Mouse (Mus musculus) forebrain, embryonic 16.5 days (tissue): ENCODE measurements at regions not wholly inside any gene's neighbourhood (a gene's known extent, or its start where the extent isn't known, plus 50 kb on each side); places are given as distances from the start of the nearest gene placed in this dataset.

ENCODE experiments used
- ATAC-seq: fragments of 200-750 bp; cut with Nextera tagmentation; 2 replicates; pipeline ENCODE4 v1.8.0; 2017; ENCODE audit warnings: mild to moderate bottlenecking, moderate library complexity
- H3K27ac ChIP-seq: fragments of 300-500 bp; sonication (generic); 2 replicates; pipeline ENCODE4 v1.5.1; 2014; ENCODE audit warnings: low read length, control low read depth
- H3K27me3 ChIP-seq: fragments of 300-500 bp; sonication (generic); replicated peaks from 2 replicates; pipeline ENCODE4 v1.6.1; 2014; ENCODE audit warnings: low read length; ENCODE audit not compliant: control insufficient read depth, insufficient read depth
- H3K36me3 ChIP-seq: fragments of 300-500 bp; sonication (generic); 2 replicates; pipeline ENCODE4 v1.6.1; 2014; ENCODE audit not compliant: control insufficient read depth, insufficient read depth
- H3K4me1 ChIP-seq: fragments of 300-500 bp; sonication (generic); replicated peaks from 2 replicates; pipeline ENCODE4 v1.6.1; 2014; ENCODE audit warnings: low read length; ENCODE audit not compliant: control insufficient read depth, insufficient read depth
- H3K4me2 ChIP-seq: fragments of 300-500 bp; sonication (generic); 2 replicates; pipeline ENCODE4 v1.6.1; 2014; ENCODE audit warnings: mild to moderate bottlenecking, low read length, control low read depth
- H3K4me3 ChIP-seq: fragments of 300-500 bp; sonication (generic); replicated peaks from 2 replicates; pipeline ENCODE4 v1.5.1; 2014; ENCODE audit warnings: mild to moderate bottlenecking, low read length, control low read depth
- H3K9ac ChIP-seq: fragments of 300-500 bp; sonication (generic); replicated peaks from 2 replicates; pipeline ENCODE4 v1.6.1; 2014; ENCODE audit warnings: low read depth, low read length, control low read depth
- H3K9me3 ChIP-seq: fragments of 300-500 bp; sonication (generic); 2 replicates; pipeline ENCODE4 v1.6.1; 2016; ENCODE audit warnings: low read length; ENCODE audit not compliant: control insufficient read depth
- WGBS: fragments of 180-500 bp; shearing (Covaris S2); extraction: QIAGEN DNeasy Blood & Tissue Kit; methylation state at CpG from one replicate; pipeline ENCODE4 v1.1.7; 2014; 5-methylcytosine and 5-hydroxymethylcytosine counted together

GRCm38 (mm10) chr8:92427801-92428200, 70.4 kb downstream of the Irx5 start:
- 37% methylated on average over 9 of the region's 9 CpGs for WGBS
- ATAC-seq = no peak
- no peaks in the 10 kb centered on the region for H3K9me3 ChIP-seq
- no peak overlapping the region for H3K4me2 ChIP-seq
- no peak overlapping the region for H3K9ac ChIP-seq
- no peaks in the 10 kb centered on the region for H3K4me1 ChIP-seq
- H3K36me3 ChIP-seq = no peaks in the 10 kb centered on the region
- no peak overlapping the region for H3K4me3 ChIP-seq
- H3K27me3 ChIP-seq = no peaks in the 10 kb centered on the region
- H3K27ac ChIP-seq = no peak overlapping the region

DNA sequence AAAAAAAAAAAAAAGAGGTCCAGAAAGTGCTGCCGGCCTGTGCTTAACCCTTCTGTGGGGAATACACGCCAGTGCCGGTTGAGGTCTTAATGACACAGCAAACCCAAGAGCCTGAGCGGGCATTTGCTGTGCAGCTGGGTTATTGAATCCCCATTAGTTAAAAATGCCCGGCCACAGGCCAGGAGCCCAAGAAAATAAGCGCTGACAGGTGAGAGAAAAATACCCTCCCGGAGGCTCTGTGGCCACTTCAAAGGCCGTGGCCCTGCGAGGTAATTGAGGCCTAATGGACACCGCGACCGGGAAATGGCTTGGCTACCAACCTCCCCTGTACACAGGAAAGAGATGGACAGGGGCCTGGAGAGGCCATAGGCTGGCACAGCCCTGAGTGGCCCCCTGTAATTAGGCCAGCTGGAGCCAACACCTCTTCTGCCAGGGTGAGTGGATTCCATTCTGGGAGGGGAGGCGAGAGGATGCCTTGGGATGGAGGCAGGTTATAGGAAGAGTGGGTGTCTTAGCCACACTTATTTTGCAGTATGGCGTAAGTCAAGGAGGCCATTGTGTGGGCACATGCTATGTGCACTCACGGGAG, 79.7 kb downstream of the Irx5 start:
- no peak for ATAC-seq

DNA sequence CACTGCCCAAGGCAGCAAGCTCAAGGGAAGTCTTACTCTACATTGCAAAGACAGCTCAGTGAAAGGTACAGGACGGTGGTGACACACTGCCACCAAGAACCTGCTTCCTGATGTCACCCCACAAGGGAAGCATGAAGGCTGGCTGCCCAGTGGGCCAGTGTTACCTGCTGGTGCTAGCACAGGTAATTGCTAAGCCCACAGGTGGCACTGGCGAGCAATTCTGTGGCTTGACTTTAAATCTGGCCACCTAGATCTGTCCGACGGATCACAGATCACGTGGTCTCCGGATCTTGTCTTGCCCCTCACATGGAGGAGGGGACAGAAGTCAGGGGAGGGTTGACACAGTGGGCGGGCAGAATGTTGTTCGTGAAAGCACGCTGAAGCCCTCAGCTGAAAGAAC, 80.9 kb downstream of the Irx5 start:
- ATAC-seq = no peak
- H3K36me3 ChIP-seq = no peaks in the 10 kb centered on the region
- no peak overlapping the region for H3K27ac ChIP-seq
- H3K9me3 ChIP-seq = no peaks in the 10 kb centered on the region
- H3K4me2 ChIP-seq = no peak overlapping the region
- H3K4me3 ChIP-seq = no peak overlapping the region
- H3K4me1 ChIP-seq = no peaks in the 10 kb centered on the region; the same call in 1 of the 2 replicates
- 40% methylated on average over 9 of the region's 9 CpGs for WGBS
- H3K27me3 ChIP-seq = no peaks in the 10 kb centered on the region
- no peak overlapping the region for H3K9ac ChIP-seq

More for the DNA sequence above, 79.7 kb downstream of the Irx5 start:
- Histone ChIP-seq H3K9me3 (no peaks in the 10 kb centered on the region), H3K4me2 (no peak overlapping the region), H3K4me3 (no peak overlapping the region), H3K9ac (no peak overlapping the region), H3K4me1 (no peaks in the 10 kb centered on the region; the same call in 1 of the 2 replicates), H3K27ac (no peak overlapping the region), H3K36me3 (no peaks in the 10 kb centered on the region), H3K27me3 (no peaks in the 10 kb centered on the region)
- 80% methylated on average over 15 of the region's 15 CpGs for WGBS

- no peak for ATAC-seq
- 59% methylated on average over 9 of the region's 9 CpGs for WGBS
Observed at GRCm38 (mm10) chr8:92439713-92440436, 82.5 kb downstream of the Irx5 start.

GRCm38 (mm10) chr8:92442086-92442485, 84.7 kb downstream of the Irx5 start:
- H3K4me2 ChIP-seq = no peak overlapping the region
- H3K36me3 ChIP-seq = no peaks in the 10 kb centered on the region
- WGBS = 38% methylated on average over 6 of the region's 6 CpGs
- H3K9ac ChIP-seq = no peak overlapping the region
- no peaks in the 10 kb centered on the region for H3K27me3 ChIP-seq
- no peak for ATAC-seq
- no peaks in the 10 kb centered on the region; the same call in 1 of the 2 replicates for H3K4me1 ChIP-seq
- no peak overlapping the region for H3K4me3 ChIP-seq
- no peaks in the 10 kb centered on the region for H3K9me3 ChIP-seq
- H3K27ac ChIP-seq = no peak overlapping the region

More at GRCm38 (mm10) chr8:92439713-92440436, 82.5 kb downstream of the Irx5 start:
- H3K4me2 ChIP-seq = no peak overlapping the region
- no peak overlapping the region for H3K4me3 ChIP-seq
- no peak overlapping the region for H3K27ac ChIP-seq
- H3K4me1 ChIP-seq = no peaks in the 10 kb centered on the region; the same call in 1 of the 2 replicates
- H3K9me3 ChIP-seq = no peaks in the 10 kb centered on the region
- no peak overlapping the region for H3K9ac ChIP-seq
- no peaks in the 10 kb centered on the region for H3K36me3 ChIP-seq
- no peaks in the 10 kb centered on the region for H3K27me3 ChIP-seq

GRCm38 (mm10) chr8:92459291-92459690, 101.9 kb downstream of the Irx5 start:
- Histone ChIP-seq H3K4me2 (no peak overlapping the region), H3K27ac (no peak overlapping the region), H3K27me3 (peaks cover 22% of the 10 kb centered on the region), H3K4me1 (peaks cover 6% of the 10 kb centered on the region), H3K9ac (no peak overlapping the region), H3K4me3 (no peak overlapping the region), H3K36me3 (no peaks in the 10 kb centered on the region), H3K9me3 (peaks cover 3% of the 10 kb centered on the region; the same call in 1 of the 2 replicates)
- no peak for ATAC-seq
- 88% methylated on average over 5 of the region's 5 CpGs for WGBS

GRCm38 (mm10) chr8:92460129-92460953, 102.9 kb downstream of the Irx5 start:
- Histone ChIP-seq H3K4me2 (peak overlapping the region; percentile 92), H3K4me1 (peaks cover 6% of the 10 kb centered on the region), H3K9me3 (peaks cover 5% of the 10 kb centered on the region; the same call in 1 of the 2 replicates), H3K27me3 (peaks cover 25% of the 10 kb centered on the region), H3K4me3 (peak overlapping the region; percentile 57), H3K27ac (no peak overlapping the region), H3K36me3 (no peaks in the 10 kb centered on the region), H3K9ac (peak overlapping the region; percentile 66)
- ATAC-seq = peak; percentile 84
- under 1% methylated on average over 93 of the region's 93 CpGs for WGBS

GRCm38 (mm10) chr8:92469141-92470000, 111.9 kb downstream of the Irx5 start:
- H3K4me3 ChIP-seq = no peak overlapping the region
- 0 out of 2 replicates have a peak overlapping the region, but pooled peaks have one; percentile 15 for H3K9ac ChIP-seq
- H3K9me3 ChIP-seq = peaks cover 2% of the 10 kb centered on the region; the same call in 1 of the 2 replicates
- H3K27ac ChIP-seq = no peak overlapping the region
- H3K36me3 ChIP-seq = no peaks in the 10 kb centered on the region
- peaks cover 9% of the 10 kb centered on the region for H3K27me3 ChIP-seq
- peaks cover 12% of the 10 kb centered on the region for H3K4me1 ChIP-seq
- 12% methylated on average over 19 of the region's 19 CpGs for WGBS
- peak; percentile 53; the same call in 1 of the 2 replicates for ATAC-seq
- no peak overlapping the region for H3K4me2 ChIP-seq
